Mouse (Mus musculus) hindbrain, embryonic 16.5 days (tissue): ENCODE results near the gene Neurl2. TPM values are rescaled to one million over a fixed set of nuclear protein-coding genes. Genes with fewer than 3 reads are reported as not detected.
A peak's percentile ranks its signal among the peaks of the same experiment; 100 is the strongest.

Experiments
- ATAC-seq: fragments of 200-750 bp; cut with Nextera tagmentation; 2 replicates; pipeline ENCODE4 v1.8.0; 2017; ENCODE audit warnings: moderate TSS enrichment, moderate library complexity
- H3K27ac ChIP-seq: fragments of 300-500 bp; sonication (generic); 2 replicates; pipeline ENCODE4 v1.5.1; 2014; ENCODE audit warnings: low read depth, mild to moderate bottlenecking, control low read depth, low read length, moderate library complexity
- H3K27me3 ChIP-seq: fragments of 300-500 bp; sonication (generic); replicated peaks from 2 replicates; pipeline ENCODE4 v1.6.1; 2014; ENCODE audit warnings: low read length; ENCODE audit not compliant: control insufficient read depth, insufficient read depth
- H3K36me3 ChIP-seq: fragments of 300-500 bp; sonication (generic); 2 replicates; pipeline ENCODE4 v1.6.1; 2014; ENCODE audit warnings: mild to moderate bottlenecking, low read length, moderate library complexity, mixed read lengths; ENCODE audit not compliant: control insufficient read depth, insufficient read depth
- H3K4me1 ChIP-seq: fragments of 300-500 bp; sonication (generic); 2 replicates; pipeline ENCODE4 v1.6.1; 2014; ENCODE audit warnings: low read depth, low read length; ENCODE audit not compliant: control insufficient read depth, insufficient read depth
- H3K4me2 ChIP-seq: fragments of 300-500 bp; sonication (generic); 2 replicates; pipeline ENCODE4 v1.6.1; 2014; ENCODE audit warnings: mild to moderate bottlenecking, low read length, control low read depth, moderate library complexity
- H3K4me3 ChIP-seq: fragments of 300-500 bp; sonication (generic); 2 replicates; pipeline ENCODE4 v1.5.1; 2014; ENCODE audit warnings: mild to moderate bottlenecking, low read length, control low read depth, moderate library complexity
- H3K9ac ChIP-seq: fragments of 300-500 bp; sonication (generic); 2 replicates; pipeline ENCODE4 v1.6.1; 2014; ENCODE audit warnings: low read depth, mild to moderate bottlenecking, control low read depth, low read length, moderate library complexity
- H3K9me3 ChIP-seq: fragments of 300-500 bp; sonication (generic); 2 replicates; pipeline ENCODE4 v1.6.1; 2014; ENCODE audit warnings: mild to moderate bottlenecking, low read length, moderate library complexity; ENCODE audit not compliant: control insufficient read depth
- WGBS: fragments of 180-500 bp; shearing (Covaris S2); extraction: QIAGEN DNeasy Blood & Tissue Kit; methylation state at CpG from one replicate; pipeline ENCODE4 v1.1.7; 2014; 5-methylcytosine and 5-hydroxymethylcytosine counted together
- polyA plus RNA-seq: library from polyadenylated mRNA; unstranded; fragments of >200 nt; fragmentation: Nextera tagmentation; extraction: Ambion mirVana; gene quantifications from 2 replicates; pipeline ENCODE4 v1.2.1, GENCODE M21; 2015

Gene Neurl2
- polyA plus RNA-seq, 1 experiment from 2014 or later: 7.8 TPM

DNA sequence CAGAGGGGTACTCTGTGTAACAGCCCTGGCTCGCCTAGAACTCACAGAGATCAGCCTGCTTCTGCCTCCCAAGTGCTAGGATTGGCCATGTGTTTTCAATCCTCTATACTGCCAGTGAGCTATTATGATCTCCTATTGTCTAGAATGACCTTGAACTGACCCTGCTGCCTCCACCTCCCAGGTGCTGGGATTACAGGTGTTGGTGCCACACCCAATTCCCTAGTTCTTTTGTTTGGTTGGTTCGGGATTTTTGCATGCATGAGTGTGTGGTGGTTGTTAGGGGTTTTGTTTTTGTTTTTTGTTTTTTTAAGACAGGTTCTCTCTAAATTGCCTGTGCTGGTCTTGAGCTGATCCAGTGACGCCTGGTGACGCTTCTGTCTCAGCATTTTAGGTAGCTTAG is 9.3 kb downstream of the Neurl2 start:
- H3K9ac ChIP-seq: no peak overlapping the region
- H3K4me2 ChIP-seq: peak overlapping the region; percentile 67
- H3K27me3 ChIP-seq: no peaks in the 10 kb centered on the region
- peaks cover 9% of the 10 kb centered on the region for H3K4me1 ChIP-seq
- no peak overlapping the region for H3K4me3 ChIP-seq
- WGBS: 93% methylated on average over 4 of the region's 4 CpGs
- H3K36me3 ChIP-seq: peaks cover 23% of the 10 kb centered on the region
- no peak for ATAC-seq
- no peaks in the 10 kb centered on the region for H3K9me3 ChIP-seq
- no peak overlapping the region for H3K27ac ChIP-seq

GRCm38 (mm10) chr2:164823181-164823585 is 10.1 kb downstream of the Neurl2 start:
- H3K4me3 ChIP-seq: peak overlapping the region; percentile 83
- peak overlapping the region; percentile 95 for H3K27ac ChIP-seq
- peaks cover 23% of the 10 kb centered on the region for H3K36me3 ChIP-seq
- peak overlapping the region; percentile 86 for H3K9ac ChIP-seq
- 3% methylated on average over 10 of the region's 10 CpGs for WGBS
- ATAC-seq: peak; percentile 46
- peaks cover 9% of the 10 kb centered on the region for H3K4me1 ChIP-seq
- no peaks in the 10 kb centered on the region for H3K27me3 ChIP-seq
- peak overlapping the region; percentile 67 for H3K4me2 ChIP-seq
- no peaks in the 10 kb centered on the region for H3K9me3 ChIP-seq

DNA sequence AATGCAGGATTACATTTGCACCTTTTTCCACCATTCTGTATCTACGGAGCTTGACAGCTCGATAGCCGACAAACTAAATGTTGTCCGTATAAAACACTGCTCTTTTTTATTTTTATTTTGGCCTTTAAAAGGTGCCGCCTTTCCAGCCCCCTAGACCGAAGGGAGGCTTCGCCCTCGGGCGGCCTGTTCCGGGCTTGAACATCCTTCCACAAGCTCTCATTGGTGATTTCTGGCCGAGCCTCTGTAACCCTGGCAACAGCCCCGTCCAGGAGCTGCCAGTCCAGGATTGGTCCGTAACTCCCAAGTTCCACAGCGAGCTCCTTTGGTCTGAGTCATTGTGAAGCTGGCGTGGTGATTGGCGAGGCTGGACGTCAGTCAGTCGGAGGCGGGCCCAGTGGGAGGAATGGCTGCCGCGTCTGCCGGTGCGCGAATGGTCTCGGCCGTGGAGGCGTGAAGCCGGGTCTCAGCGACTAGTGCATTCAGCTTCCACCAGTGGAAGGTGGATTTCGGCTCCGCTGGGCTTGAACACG is 10.6 kb downstream of the Neurl2 start, which contains the start of gene Zswim1:
Zswim1 (plus strand) TSS at position 51 of the 530 bp plus-strand sequence.
- Histone ChIP-seq H3K4me1 (peaks cover 9% of the 10 kb centered on the region), H3K27ac (peak within 1 kb of the TSS; percentile 95), H3K4me3 (peak within 1 kb of the TSS; percentile 83), H3K36me3 (peaks cover 20% of the 10 kb centered on the region), H3K4me2 (peak within 1 kb of the TSS; percentile 67), H3K9me3 (no peaks in the 10 kb centered on the region), H3K27me3 (no peaks in the 10 kb centered on the region), H3K9ac (peak within 1 kb of the TSS; percentile 86)
- WGBS: under 1% methylated on average over 32 of the region's 32 CpGs
- peak; percentile 100 for ATAC-seq

- Histone ChIP-seq H3K4me2 (no peak overlapping the region), H3K9me3 (no peaks in the 10 kb centered on the region), H3K4me1 (peaks cover 9% of the 10 kb centered on the region), H3K4me3 (no peak overlapping the region), H3K27ac (no peak overlapping the region), H3K27me3 (no peaks in the 10 kb centered on the region), H3K9ac (no peak overlapping the region), H3K36me3 (peaks cover 15% of the 10 kb centered on the region)
- WGBS: 77% methylated on average over 6 of the region's 6 CpGs
- no peak for ATAC-seq
These were observed 12.2 kb downstream of the Neurl2 start for GRCm38 (mm10) chr2:164821060-164821459.

DNA sequence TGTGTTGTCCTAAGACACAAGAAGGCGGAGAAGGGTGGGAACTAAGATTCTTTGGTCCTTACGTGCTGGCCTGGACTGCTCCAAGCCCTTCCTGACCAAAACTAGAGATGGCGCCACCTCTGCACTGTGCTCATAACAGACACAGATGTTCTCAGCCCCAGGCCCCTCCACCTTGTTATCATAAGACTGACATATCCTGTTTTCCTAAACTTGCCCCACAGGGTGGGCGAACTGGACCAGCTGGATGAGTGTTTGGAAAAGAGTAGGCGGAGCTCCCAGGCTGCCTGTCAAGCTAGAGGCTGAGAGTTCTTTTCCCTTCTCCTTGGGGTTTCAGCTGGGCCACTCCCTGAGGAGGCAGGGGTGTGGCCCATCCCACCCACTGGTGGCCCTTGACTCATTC is 15.6 kb downstream of the Neurl2 start:
- Histone ChIP-seq H3K27ac (no peak overlapping the region), H3K36me3 (peaks cover 3% of the 10 kb centered on the region; the same call in 1 of the 2 replicates), H3K4me2 (no peak overlapping the region), H3K27me3 (no peaks in the 10 kb centered on the region), H3K4me1 (peaks cover 3% of the 10 kb centered on the region), H3K9me3 (no peaks in the 10 kb centered on the region), H3K9ac (no peak overlapping the region), H3K4me3 (no peak overlapping the region)
- no peak for ATAC-seq
- WGBS: 82% methylated on average over 5 of the region's 5 CpGs

DNA sequence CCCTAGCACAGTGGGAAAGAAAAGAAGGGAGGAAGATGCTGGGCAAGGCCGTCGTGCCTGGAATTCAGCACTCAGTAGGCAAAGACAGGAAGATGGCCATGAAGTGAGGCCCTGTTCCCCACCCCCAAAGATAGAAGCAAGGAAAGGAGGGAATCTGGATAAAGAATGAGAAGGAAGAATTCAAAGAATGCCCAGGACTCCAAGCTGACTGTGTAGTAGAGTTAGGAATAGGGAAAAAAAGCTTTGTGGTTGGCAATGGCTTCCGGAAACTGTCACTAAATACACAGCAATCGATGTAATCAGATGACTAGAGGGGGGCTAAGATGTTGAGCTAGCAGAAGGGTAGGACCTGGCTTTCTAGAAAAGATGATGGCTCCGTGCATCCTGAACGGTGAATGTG is 16.1 kb downstream of the Neurl2 start:
- WGBS: 89% methylated on average over 6 of the region's 6 CpGs
- ATAC-seq: no peak

GRCm38 (mm10) chr2:164815821-164816220 is 17.4 kb downstream of the Neurl2 start:
- no peak overlapping the region for H3K27ac ChIP-seq

More for the DNA sequence above, 16.1 kb downstream of the Neurl2 start:
- Histone ChIP-seq H3K9ac (no peak overlapping the region), H3K4me1 (peaks cover 1% of the 10 kb centered on the region), H3K9me3 (no peaks in the 10 kb centered on the region), H3K4me3 (no peak overlapping the region), H3K36me3 (peaks cover 3% of the 10 kb centered on the region; the same call in 1 of the 2 replicates), H3K27me3 (no peaks in the 10 kb centered on the region), H3K4me2 (no peak overlapping the region), H3K27ac (no peak overlapping the region)

DNA sequence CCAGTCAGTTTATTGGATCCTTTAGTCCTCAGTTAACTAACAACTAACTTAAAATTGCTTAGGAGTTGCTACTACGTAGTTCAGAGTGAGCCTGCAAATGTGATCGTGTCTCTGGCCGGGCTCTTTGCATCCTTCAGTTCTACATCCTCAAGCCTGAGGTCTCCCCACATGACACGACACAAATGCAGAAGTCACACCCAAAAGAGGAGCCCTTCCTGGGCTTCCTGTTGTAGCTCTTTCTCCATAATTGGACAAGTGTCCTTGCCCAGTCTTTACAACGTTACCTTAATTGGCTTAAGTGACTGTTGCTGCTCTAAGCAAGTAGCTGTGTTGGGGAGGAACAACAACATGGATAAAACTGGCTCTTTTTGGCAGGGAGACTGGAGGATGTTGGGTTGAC is 17.9 kb downstream of the Neurl2 start:
- no peak for ATAC-seq
- H3K9ac ChIP-seq: no peak overlapping the region
- no peaks in the 10 kb centered on the region for H3K9me3 ChIP-seq
- H3K4me3 ChIP-seq: no peak overlapping the region
- no peaks in the 10 kb centered on the region for H3K27me3 ChIP-seq
- H3K27ac ChIP-seq: no peak overlapping the region
- WGBS: 91% methylated on average over 5 of the region's 5 CpGs
- no peaks in the 10 kb centered on the region for H3K36me3 ChIP-seq
- H3K4me2 ChIP-seq: no peak overlapping the region
- H3K4me1 ChIP-seq: no peaks in the 10 kb centered on the region

More at GRCm38 (mm10) chr2:164815821-164816220, 17.4 kb downstream of the Neurl2 start:
- Histone ChIP-seq H3K27me3 (no peaks in the 10 kb centered on the region), H3K4me3 (no peak overlapping the region), H3K4me1 (no peaks in the 10 kb centered on the region), H3K9me3 (no peaks in the 10 kb centered on the region), H3K36me3 (no peaks in the 10 kb centered on the region; the same call in 1 of the 2 replicates), H3K9ac (no peak overlapping the region), H3K4me2 (no peak overlapping the region)
- ATAC-seq: no peak
- 92% methylated on average over 8 of the region's 8 CpGs for WGBS

DNA sequence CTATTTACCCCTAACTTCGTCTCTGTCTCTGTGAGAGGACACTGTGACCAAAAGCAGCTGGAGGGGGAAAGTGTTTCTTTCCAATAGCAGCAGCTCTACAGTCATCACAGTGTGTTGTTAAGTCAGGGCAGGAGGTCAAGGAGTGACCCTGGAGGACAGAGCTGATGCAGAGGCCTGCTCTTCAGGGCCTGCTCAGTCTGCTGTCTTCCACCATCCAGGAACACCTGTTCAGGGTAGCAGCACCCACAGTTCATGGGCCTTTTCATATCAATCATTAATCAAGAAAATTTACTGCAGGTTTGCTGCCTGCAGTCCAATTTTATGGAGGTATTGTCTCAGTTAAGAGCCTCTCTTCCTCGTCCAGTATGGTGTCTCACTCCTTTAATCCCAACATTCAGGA is 19.7 kb downstream of the Neurl2 start:
- H3K27me3 ChIP-seq: no peaks in the 10 kb centered on the region
- H3K9ac ChIP-seq: no peak overlapping the region
- H3K4me2 ChIP-seq: no peak overlapping the region
- no peak for ATAC-seq
- H3K4me1 ChIP-seq: no peaks in the 10 kb centered on the region
- H3K9me3 ChIP-seq: no peaks in the 10 kb centered on the region
- H3K27ac ChIP-seq: no peak overlapping the region
- H3K4me3 ChIP-seq: no peak overlapping the region
- H3K36me3 ChIP-seq: no peaks in the 10 kb centered on the region
- 72% methylated on average over 2 of the region's 2 CpGs for WGBS
